Mouse (Mus musculus) embryo, embryonic 11.5 days (tissue): ENCODE results near the gene Spats2l.

Experiments used
- DNase-seq: peaks from one replicate; pipeline ENCODE4 v3.0.0-alpha.2; 2012; ENCODE audit warnings: low read depth, low spot score

Gene Spats2l

DNA sequence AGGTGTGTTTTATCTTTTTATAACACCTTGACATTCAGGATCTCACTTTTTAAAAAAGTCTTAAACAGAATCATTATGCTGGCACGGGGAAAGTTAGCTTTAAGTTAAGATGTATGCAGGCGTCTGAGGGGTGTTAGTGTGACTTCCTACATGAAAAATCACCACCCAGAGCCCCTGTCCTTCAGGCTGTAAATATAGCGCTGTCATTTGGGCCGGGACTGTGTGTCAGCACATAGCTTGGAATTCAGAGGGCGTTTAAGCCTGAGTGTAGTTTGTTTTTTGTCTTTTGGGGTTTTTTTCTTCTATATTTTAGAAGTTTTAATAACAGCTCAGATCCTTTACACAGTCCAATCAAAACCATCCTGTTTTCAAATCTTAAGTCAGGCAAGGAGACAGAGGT, 115.8 kb downstream of the Spats2l start:
- DNase-seq = no peak

DNA sequence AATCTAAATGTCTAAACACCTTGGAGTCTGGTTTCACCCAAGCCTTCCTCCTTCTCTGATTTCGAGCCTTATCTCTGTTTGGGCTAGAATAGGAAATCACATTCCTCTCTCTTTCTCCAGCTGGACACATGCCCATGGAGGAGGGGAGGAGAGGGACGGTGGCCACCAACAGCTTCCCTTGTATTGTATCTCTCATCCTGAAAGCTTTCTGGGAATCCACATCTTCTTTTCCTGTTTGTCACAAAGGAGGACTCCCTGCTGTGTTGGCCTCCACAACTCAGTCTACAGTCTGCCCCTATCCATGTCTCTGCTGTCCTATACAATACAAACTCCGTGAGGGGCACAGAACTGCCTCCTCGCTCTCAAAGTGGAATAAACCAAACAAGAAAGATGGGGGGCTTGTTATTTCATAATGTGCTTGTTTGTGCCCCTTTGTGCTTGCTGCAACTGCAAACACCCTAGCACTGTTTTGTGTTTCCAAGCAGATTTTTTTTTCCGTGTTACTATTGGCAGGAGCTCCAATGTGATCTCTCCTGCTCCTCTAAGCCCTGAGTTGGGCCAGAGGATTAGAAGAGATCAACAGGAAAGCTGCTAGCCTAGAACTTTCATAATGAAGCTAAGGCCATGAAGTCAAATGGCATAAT, 116.4 kb downstream of the Spats2l start:
- no peak for DNase-seq

DNA sequence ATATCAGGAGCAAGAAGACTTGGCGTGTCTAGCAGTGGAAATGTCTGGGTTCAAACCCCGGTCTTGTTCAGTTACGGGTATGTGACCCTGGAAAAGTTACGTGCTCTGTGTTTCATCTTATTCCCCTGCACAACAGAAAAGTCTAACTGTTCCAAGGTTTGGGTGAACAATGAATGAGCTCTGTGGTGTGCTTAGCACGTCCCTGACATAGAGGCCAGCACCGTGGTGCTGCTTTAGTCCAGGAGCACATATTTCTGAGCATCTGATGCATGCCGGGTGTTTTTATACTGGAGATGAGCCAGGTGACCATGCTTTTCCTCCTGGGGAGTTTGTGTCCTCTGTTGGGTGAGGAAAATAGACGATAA, 116.9 kb downstream of the Spats2l start:
- no peak for DNase-seq

DNA sequence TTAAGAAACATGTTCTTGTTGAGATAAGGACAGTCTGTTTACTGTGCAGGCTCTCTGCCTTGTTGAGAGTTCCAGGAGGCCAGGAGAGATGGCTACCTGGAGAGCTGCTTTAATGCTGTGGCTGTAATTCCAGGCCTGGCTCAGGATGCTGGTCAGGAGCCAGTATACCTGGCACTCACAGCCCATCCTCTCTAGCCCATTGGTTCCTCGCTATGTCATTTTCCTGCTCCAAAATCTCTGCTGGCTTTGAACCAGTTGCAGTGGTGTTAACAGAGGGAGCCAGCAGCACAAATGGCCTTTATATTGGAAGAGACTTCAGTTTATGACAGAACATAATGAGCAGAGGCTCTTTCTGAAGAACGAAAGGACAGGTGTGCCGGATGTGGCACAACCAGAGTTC, 127.5 kb downstream of the Spats2l start:
- no peak for DNase-seq

DNA sequence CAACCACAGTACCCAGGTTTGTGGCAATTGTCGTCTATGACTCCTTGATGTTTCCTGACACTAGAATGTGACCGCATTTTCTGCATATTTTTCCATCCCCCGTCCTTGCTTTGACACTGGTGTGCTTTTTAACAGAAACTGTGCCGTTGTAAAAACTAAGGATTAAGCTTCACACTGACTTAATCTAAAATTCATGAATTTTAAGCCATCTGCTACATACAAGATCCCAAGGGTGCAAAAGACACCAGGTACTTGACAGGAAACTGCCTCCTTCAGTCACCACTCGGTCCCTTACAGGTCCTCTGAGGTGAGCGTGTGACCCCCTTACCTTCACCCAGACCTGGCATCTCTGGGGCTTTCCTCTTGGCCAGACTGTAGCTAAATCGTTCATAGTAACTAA, 129.8 kb downstream of the Spats2l start:
- DNase-seq = no peak

DNA sequence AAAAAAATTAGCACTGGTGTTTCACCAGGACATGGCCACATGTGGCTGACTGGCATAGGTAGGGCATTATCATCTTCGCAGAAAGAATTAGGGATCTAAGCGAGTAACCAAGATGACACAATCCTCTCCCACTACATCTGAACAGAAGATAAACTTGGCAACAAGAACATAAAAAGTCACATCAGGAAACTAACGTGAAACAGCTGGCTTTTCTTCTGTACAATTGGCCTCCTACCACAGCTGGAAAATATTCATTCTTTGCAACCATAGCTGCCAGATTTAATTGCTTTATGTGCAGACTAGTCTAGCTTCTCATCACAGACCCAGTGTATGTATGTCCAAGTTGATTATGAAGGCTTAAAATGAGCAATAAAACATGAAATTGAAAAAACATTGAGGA, 131.9 kb downstream of the Spats2l start:
- DNase-seq = no peak

DNA sequence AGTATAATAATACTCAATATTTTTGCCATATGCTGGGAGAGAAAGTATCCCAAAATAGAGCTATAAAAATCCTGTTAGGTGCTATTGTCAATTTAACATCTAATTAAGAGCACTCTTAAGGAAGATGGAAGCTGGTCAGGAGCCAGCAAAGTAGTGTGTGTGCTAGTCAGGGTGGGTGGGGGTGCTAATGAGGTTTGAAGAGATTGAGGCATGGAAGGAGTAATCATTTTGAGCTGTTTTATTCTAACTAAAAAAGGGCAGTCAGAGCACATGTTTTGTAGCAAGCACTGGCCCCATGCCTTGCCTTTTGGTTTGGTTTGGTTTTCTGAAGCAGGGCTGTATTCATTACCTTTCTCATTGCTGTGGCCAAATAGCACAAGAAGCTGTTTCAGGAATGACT, 132.3 kb downstream of the Spats2l start:
- DNase-seq = no peak

DNA sequence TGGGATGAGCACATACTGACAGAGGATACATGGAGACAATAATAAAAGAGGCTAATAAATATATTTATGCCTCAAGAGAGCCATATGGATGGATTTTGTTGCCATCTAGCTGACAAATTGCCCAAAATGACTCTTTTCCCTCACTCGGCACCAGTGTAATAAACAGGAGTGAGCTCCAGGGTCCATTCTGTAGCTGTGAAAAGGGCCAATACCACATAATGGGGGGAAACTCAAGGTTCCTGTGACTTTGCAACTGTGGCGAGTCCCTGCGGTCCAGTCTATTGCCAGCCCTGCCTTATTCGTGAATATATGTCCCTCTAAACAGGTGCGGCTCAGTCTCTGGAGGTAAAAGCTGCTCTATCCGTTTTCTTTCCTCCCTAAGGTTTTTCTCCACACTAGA, 137.6 kb downstream of the Spats2l start:
- no peak for DNase-seq

DNA sequence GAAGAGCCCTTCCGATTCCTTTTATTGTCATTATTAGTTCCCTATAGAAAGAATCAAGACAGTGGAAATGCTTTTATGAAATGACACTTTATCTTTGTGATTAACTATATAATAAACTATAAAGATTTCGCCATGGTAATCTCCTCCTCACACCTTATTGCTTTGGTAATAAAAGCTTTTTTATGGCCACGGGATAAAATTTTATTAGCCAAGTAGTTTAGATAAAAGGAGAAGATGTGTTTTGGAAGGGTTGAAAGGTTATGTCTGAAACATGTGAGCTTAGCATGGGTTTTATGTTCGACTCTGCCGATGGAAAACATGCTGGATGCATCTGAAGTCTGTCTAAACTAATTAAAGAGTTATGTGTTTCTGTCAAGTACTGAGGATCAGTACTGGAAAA, 143.4 kb downstream of the Spats2l start:
- DNase-seq = no peak

DNA sequence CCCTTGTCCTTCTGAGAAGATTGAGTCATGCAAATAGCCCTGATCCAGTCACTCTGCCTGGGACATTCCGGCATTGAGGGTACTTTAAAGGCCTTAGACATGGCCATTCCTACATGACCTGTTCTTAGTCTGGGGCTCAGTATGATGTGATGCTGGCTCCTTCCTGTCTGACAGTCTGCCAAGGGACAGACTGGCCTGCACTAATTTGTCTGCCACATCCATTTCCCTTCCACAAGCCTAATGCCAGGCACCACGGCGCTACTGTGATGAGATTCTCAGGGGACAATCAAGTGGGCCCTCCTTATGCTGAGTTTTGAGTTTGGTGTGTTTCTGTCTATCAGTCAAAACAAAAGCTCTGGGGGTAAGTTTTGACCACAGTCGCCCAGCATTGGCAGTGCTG, 144.6 kb downstream of the Spats2l start:
- DNase-seq = no peak

DNA sequence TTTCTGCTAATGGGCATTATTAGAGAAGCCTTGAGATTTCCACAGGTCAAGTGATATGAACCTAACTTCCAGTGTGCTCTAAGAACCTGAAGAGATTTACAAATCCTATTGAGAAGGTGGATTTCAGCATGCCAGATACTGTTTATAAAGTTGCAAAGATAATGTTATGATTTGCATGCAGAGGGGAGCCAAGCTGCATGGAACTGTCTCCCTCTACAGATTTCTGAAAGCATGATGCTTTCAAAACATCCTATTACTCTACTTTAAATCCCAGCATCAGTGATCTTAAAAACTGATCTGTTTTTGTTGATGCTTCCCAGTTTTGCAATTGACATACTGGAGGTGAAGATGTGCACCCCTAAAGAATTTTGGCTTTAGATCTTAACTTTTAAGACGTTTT, 160.3 kb downstream of the Spats2l start:
- no peak for DNase-seq

DNA sequence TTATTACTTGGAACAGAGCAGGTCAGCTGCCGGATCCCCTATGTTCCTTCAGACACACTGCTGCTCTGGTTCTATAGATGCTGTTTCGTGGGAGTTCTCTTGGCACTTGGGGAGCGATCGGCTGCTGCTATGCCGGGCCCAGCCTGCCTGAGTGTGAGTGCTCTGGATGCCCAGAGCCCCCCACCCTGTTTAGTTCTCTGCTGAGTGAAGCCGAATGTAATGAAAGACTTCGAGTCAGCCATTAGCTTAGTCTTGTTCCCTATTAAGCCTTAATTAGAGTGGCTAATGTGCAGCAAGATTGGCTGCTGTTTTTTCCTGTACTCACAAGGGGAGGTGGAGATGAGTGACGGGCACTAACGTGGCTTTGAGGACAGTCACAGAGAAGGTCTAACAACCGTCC, 166.7 kb downstream of the Spats2l start:
- no peak for DNase-seq

DNA sequence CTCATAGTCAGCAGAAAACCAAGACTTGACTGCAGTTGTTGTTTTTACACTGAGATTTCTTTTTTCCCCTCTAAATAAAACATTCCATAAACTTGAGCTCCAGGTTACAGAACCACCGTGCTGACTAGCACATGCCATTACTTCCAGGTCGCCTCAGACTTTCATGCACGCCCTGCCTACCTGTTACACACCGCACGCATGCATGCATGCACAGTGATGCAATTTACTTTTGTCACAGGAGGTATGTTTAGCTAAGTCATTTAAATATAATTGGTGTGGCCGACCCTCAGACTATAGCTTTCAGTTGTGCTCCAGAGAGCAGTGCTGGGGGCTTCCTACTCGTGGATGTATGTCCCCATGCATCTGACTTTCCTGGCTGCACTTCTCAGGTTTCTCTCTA, 167.1 kb downstream of the Spats2l start:
- DNase-seq = no peak

DNA sequence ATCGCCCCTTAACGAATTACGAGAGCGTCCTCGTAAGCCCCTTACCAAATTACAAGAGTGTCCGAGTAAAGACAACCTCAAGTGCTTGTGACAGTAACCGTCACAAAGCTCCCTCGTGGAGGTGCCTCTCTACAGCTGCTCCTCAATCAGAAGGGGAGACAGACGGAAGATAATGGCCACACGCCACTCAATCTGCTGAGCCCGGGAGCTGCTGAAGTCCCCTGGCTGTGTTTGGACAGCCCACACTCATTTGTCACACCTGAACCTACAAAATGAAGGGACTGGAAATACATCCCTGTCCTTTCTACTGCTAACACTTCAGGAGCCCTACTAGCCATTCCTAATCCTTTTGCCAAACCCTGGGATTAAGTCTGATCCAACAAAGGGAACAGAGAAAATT, 167.8 kb downstream of the Spats2l start:
- DNase-seq = no peak

DNA sequence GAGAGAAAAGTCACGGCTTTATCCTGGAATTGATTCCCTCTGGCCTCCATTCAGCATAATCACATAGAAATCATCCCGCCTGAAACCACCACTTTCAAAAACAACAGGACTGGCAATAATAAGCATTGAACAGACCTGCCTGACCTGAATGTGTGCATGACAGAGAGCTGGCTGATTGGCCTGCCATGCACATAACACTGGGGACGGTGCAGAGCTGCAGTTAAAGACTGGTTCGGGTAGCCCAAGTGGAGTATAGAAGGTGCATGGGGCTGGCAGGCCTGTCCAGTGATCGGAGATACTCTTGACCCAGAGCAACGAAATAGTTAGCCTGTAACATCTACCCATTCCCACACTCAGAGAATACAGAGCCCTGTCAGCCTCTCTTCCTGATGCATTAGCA, 168.3 kb downstream of the Spats2l start:
- DNase-seq = no peak

DNA sequence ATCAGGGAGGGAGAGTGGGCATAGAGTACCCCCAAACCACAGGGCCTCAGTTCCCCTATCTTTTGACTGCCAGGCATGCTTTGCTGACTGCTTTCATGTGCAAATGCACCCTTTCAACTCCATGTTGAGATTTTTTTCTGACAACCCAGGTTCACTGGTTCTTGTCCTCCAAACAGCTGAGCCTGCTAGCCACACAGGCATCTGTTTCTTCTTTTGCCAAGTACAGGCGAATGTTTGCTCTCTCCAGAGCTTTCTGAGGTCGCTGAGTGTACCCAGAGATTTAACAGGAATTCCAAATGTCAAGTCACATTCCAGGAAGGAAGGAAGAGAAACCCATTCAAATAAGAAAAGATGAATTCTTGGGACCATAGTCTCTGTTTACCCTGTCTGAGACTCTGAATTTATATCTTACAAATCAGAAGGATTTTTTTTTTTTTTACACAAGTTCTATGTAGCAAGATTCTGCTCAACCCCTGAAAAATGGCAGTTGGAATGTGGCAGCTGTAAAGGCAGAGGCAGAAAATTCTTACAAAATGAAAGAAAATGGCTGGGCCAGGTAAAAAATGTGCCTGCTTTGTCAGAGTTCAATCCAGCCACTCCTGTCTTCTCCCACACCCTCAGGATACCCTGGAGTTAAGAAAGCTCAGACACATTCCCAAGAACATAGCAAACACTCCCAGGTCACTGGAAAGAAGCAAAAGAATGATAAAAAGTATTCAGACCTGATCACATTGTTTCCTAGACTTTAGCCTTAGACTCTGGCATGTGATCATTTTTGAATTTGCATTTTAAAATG, 173.8 kb downstream of the Spats2l start:
- DNase-seq = no peak

DNA sequence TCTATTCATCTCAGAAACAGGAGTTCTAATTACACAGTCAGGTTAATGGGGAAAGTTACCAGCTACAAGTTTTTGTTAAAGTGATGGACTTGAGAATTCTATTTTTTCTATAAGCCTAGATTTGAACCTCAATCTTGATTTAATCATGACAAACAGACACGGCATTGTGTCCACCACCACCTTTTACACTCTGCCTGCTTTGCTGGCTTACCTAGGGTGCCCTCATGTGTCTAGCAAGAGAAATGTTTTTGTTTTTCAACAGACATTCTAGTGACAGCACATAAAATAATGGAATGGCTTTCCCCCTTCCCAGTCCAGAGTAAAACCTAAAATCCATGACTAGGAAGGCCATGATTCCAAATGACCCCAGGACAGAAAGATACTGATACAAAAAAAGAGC, 175.2 kb downstream of the Spats2l start:
- DNase-seq = no peak

DNA sequence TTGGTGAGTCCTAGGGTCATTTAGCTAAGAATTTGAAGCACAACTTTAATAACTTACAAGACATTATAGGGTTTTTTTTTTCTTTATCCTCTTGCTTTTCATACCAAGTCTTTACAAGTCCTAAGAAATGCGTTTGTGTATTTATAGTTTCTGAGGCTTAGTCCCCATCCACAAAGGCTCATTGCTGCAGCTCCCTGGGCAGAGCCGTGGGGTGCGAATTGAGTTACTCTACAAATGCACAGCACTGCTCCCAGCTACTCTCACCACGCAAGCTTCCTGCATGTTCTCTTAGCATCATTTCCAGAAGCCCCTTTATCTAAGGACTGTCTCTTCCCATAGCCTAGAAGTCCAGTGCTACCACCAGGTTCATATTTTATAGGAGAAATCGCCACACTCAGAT, 175.8 kb downstream of the Spats2l start:
- no peak for DNase-seq

DNA sequence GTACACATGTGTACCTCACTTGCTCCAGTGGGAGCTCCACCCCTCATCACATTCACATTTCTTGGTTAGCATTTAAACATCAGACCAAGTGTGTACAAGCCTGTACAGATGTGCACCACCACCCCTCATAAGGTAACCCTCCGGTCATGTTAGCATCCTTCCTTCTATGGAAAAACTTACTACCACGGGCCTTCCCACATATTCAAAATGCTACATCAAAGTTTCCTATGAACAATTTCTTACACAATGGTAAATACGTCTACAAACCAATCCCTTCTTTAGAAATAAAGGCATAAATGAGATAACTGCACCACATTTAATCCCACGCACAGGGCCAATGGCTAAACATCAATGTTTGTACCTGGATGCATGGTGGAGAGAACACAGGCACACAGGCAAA, 178.5 kb downstream of the Spats2l start:
- no peak for DNase-seq

DNA sequence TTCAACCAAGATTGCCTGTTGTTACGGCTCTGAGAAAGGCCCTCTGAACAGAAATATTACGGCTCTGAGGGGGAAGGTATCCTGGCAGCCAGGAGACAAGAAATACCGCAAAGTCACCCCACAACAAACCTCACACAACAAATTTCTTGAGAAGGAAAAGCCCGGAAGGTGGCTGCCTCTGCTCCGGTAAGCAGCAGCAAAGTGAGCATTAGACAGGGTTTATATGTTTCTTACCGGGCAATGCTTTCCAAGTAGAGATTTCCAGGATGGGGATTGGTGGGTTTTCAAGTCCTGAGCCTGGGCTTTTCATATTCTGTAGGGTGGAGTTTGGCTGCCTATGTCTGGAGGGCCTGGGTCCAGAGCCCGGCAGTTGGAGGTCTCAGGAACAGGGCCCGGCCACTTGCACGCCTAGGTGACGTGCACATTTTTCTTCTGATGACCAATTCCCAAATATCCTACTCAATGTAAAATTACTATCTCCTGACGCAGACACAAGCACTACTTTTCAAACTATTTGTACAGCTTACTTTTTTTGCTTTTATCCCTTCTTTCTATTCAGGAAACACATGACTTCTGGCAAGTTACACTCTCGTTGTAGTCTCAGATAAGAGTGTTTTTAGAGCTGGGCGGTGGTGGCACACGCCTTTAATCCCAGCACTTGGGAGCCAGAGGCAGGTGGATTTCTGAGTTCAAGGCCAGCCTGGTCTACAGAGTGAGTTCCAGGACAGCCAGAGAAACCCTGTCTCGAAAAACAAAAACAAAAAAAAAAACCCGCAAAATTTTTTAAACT, 179.8 kb downstream of the Spats2l start:
- no peak for DNase-seq

DNA sequence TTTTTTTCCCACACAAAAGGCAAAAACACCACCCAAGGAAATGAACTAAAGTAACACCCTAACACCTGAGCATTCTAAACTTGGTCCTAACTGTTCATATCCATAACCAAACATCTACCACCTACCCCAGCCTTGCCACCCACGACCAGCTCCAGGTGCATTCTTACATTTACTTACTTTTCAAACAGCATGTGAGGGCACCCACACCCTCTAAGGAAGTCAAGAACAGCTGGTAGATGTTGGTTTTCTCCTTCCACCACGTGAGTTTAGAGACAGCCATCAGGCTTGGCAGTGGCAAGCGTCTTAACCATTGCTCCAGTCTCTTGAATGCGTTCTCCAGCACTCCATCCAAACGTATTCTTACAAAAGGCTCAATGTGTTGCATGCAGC, 180.4 kb downstream of the Spats2l start:
- no peak for DNase-seq

DNA sequence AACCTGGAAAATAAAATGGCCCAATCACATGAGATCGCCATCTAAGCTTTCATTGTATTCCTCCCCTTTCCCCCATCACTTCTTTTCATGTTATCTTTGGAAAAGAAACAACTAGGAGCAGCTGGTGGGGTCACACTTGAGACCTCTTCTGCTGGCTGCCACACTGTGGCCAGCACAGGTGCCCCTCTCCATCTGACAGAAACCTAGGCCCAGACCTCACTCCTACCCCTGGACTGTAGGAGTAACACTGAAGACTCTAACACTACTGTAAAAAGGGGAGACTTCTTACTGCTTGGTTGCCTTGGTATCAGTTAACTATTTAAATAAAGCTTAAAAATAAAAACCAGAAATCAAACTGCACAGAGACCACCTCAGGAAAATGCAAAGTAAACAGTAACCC, 181.8 kb downstream of the Spats2l start:
- DNase-seq = no peak
